Mouse (Mus musculus): ENCODE data around the gene Kat5.
A peak's percentile ranks its signal among the peaks of the same experiment; 100 is the strongest.

Gene Kat5

GRCm38 (mm10) chr19:5609547-5610404, at the start of gene Kat5:
Gene Kat5, minus strand, starts transcription at chr19:5610237.
- peak; percentile 93 for DNase-seq (ENCODE audit: low spot score)

DNA sequence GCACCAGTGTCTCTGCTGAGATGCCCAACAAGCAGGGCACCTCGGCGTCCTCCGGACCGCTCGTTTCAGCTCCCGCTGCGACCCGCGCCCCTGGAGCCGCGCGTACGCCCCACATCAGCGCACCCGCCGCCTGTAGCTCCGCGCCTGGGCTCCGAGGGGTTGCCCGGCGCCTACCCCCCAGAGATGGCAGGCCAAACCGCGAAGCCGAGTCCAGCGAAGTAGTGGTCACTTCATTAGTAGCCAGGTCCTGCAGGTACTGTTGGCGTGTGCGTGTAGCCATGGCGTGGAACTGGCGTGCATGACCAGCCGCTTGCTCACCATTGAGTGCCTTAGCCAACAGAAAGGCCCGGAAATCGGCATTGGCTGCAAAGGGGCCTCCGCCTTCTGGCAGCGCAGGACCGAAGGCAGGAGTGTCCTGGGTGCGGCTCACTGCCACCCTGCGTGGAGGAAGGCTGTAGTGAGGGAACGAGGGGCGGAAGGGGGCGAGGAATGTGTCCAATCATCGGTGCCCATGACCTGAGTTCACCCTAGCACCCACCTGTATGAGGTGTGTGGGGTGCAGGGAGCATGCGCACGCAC, 44.8 kb upstream of the Kat5 start:
- DNase-seq (ENCODE audit: low spot score): no peak

GRCm38 (mm10) chr19:5653969-5654719, 44.1 kb upstream of the Kat5 start:
- DNase-seq (ENCODE audit: low spot score): no peak

DNA sequence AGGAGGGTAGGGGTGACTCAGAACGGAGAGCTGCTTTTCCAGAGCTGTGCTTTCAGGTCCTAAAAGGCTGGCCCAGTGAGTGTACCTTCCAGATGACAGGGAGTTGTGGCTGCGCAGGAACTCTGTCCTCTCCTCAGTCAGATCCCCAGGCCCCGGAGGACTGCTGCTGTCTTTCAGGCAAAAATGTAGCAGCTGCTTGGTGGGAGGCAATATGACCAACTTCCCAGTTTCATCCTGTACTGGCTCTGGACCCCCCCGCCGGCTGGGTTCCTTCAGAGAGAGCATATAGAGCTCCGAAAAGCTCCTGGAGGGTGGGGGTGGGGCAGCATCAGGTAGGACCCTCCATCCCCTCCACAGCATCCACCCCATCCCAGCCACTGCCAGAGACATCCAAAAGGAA, 42.5 kb upstream of the Kat5 start:
- no peak for DNase-seq (ENCODE audit: low spot score)

GRCm38 (mm10) chr19:5651502-5652274, 41.7 kb upstream of the Kat5 start:
- no peak for DNase-seq (ENCODE audit: low spot score)

- DNase-seq (ENCODE audit: low spot score): peak; percentile 49
Observed at GRCm38 (mm10) chr19:5649298-5649741, 39.3 kb upstream of the Kat5 start.

DNA sequence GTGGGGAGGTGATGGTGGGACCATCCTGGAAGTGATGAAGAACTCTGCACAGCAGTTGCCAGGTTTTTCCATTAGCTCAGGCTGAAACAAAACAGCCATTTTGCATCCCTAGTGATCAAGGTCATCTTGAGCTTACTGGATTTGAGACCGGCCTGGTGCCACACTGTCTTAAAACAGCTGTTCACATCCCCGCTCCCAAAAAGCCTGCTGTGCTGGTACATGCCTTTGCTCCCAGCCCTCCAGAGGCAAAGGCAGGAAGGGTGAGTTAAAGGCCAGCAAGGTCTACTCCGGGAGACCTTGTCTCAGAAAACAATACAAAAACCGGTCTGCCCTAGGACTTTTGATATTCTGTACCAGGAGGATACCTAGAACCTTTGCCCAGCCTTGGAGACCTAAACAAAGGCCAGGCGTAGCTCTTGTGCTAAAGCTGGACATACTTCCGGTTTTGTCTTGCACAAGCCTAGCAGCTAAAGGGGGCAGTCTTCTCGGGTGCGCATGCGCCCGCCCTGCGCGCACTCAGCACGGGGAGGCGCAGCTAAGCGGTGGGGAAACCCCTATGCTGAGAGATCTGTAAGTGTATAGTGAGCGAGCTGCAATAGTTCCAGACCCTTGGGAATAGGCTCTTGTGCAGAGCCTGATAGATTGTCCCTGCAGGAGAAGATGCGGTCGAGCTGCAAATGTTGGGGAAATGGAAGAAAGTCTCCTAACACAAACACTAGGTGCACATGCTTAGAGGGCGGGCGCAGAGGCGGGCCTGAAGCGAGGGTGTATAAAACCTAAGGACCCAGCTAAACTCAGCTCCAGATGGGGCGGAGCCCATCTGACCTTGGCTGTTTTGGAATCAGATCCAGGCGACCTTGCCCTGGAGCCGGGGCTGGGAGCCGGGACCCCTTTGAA, 38.6 kb upstream of the Kat5 start:
- DNase-seq (ENCODE audit: low spot score): peak; percentile 90

DNA sequence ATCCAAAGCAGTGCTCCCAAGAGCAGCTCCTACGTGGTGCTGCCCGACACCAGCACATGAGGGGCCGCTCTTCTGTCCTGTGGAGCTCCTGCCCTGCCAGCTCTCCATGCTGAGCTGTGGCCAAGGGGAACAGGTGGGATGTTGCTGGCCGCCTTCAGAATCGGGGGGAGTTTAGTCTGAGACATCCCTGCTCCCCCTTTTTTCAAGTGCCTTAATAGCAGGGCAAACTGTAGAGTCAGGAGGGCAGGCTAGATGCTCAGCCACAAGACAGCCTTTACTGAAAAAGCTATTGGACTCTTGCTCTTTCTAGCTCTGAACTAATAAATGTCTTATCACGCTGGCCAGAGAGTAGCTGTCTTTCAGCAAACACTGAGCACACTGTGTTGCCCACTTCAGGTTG, 37.8 kb upstream of the Kat5 start:
- no peak for DNase-seq (ENCODE audit: low spot score)

DNA sequence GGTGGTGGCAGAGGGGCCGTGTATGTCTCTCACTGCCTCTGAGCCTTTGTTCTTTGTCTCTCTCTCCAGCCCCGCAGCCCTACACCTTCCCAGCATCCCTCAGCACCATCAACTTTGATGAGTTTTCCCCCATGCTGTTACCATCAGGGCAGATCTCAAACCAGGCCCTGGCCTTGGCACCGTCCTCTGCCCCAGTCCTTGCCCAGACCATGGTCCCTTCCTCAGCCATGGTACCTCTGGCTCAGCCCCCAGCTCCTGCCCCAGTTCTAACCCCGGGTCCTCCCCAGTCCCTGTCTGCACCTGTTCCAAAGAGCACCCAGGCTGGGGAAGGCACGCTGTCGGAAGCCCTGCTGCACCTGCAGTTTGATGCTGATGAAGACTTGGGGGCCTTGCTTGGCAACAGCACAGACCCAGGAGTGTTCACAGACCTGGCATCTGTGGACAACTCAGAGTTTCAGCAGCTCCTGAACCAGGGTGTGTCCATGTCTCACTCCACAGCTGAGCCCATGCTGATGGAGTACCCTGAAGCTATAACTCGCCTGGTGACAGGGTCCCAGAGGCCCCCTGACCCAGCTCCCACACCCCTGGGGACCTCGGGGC, 36.8 kb upstream of the Kat5 start:
- DNase-seq (ENCODE audit: low spot score): no peak

GRCm38 (mm10) chr19:5645280-5645679, 35.2 kb upstream of the Kat5 start:
- no peak for DNase-seq (ENCODE audit: low spot score)

DNA sequence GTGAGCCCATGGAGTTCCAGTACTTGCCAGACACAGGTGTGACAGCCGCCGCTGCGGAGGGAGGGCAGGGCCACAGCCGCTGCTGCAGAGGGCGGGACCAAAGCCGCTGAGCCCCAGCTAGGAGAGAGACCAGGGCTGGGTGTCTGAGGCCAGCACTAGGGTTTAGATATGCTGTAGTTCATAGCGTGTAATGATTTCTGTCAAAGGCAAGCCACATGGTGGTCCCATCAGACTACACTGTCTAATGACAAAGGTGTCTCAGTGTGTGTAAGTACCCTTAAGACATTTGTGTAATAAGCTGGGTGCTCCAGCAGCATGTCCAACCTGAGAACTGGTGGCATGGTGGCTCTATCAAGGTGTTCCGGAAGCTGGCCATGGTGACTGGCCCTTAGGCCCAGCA, 31.6 kb upstream of the Kat5 start:
- no peak for DNase-seq (ENCODE audit: low spot score)

DNA sequence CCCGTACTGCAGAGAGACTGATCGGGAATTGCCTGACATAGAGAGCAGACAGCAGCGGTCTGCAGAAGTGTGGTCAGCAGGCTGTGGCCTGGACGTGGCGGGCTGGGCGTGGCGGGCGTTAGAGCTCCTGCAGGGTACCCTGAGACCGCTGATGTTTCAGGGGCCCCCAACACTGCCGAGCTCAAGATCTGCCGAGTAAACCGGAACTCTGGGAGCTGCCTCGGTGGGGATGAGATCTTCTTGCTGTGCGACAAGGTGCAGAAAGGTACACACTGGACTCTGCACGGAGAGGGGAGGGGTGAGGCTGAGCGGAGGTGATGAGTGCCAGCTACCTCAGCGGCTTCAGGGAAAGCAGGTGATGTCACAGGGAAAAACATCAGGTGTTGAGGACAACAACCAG, 31.0 kb upstream of the Kat5 start:
- no peak for DNase-seq (ENCODE audit: low spot score)

DNA sequence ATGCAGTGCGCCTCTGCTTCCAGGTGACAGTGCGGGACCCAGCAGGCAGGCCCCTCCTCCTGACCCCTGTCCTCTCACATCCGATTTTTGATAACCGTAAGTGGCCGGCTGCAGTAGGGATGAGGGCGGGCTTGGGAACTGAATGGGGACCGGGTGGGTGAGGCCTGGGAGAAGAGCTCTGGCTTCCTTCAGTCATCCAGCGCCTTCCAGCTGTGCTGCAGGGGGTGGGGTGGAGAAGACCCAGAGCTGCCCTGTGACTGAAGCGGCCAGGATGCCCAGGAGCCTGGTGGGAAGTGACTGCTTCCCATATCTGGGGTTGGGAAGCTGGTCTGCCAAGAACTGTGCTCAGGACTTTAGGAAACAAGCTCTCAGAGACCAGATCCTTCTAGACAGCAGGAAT, 30.3 kb upstream of the Kat5 start:
- no peak for DNase-seq (ENCODE audit: low spot score)

- DNase-seq (ENCODE audit: low spot score): no peak
Observed at GRCm38 (mm10) chr19:5638416-5639005, 28.5 kb upstream of the Kat5 start.

GRCm38 (mm10) chr19:5637069-5638047, 27.3 kb upstream of the Kat5 start, which contains the start of gene Rela:
Gene Rela, plus strand, starts transcription at chr19:5637483.
- peak; percentile 92 for DNase-seq (ENCODE audit: low spot score)

- DNase-seq (ENCODE audit: low spot score): peak; percentile 36
Observed at GRCm38 (mm10) chr19:5636571-5637041, 26.6 kb upstream of the Kat5 start.

GRCm38 (mm10) chr19:5636036-5636570, 26.1 kb upstream of the Kat5 start:
- no peak for DNase-seq (ENCODE audit: low spot score)

GRCm38 (mm10) chr19:5632120-5632519, 22.1 kb upstream of the Kat5 start:
- no peak for DNase-seq (ENCODE audit: low spot score)
